Mouse (Mus musculus) ovary, postnatal 10 days (tissue): Measurements from ENCODE around the gene Slc44a5.

Experiments used
- DNase-seq: peaks from one replicate; pipeline ENCODE4 v3.0.0; 2022; ENCODE audit warnings: low spot score

The Slc44a5 gene

DNA sequence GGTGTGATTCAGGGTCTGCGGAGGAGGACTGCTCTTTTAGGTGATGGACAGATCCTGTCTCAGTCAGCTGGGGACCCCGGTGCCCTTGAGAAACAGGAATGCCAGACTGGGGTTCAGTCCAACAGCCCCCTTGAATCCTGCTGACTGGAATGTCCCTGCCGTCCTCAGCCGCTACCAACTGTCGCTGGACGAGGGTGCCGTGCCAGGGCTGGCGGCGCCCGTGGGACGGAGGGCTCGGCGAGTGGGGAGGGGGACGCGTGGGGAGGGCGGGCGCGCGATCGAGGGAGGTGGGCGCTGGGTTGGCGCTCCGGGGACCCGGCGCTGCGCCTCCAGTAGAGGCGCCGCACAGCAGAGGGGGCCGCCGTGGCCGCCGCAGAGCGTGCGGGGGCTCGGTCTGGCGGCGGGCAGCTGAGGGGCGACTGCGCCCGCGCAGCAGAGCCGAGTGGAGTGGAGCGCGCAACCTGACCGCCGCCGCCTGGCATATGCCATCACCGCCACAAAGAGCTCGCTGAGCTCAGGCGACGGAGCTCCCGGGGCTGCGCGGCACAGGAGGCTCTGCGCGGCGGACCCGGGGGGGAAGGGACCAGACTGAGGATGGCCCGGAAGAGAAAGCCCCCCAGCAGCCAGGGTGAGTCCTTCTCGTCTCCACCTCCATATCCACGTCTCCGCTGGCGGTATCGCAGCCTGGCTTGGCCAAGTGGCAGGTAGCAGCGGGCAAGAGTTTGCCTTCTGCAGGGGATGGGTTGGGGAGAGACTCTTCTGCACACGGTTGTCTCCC lies at the start of gene Slc44a5:
Gene Slc44a5, plus strand, starts transcription at position 266 of the 778 bp plus-strand sequence.
- DNase-seq = no peak

DNA sequence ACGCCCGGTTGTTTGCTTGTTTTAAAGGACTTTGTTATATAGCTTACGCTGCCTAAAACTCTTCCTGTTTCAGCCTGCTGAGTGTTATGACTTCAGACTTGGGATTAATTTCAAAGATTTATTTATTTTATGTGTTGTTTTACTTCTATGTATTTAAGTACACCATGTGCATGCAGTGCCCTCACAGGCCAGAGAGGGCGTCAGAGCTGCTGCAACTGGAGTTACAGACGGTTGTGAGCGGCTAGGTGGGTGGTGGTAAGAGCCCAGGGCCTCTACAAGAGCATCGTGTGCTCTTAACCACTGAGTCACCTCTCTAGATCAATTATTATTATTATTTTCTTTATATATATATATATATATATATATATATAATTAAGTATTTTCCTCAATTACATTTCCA lies 46.9 kb upstream of the Slc44a5 start:
- no peak for DNase-seq

DNA sequence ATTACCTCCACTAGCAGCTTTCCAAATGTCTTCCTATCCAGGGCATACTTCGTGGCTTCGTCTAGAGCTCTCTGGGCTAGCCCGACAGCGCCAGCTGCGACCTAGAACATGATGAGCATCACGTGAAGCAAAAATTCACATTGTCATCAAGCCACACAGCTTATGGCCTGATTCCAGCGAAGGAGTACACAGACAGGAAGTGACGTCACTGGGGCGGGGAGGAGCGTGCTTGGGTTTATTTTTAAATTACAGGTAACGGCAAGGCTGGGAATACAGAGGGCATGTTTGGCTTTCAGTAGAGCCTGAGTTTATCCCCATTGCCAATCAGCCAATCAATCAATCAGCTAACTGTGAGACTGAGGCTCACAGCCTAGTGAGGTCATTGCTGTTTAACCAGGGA lies 43.7 kb upstream of the Slc44a5 start:
- DNase-seq = no peak

DNA sequence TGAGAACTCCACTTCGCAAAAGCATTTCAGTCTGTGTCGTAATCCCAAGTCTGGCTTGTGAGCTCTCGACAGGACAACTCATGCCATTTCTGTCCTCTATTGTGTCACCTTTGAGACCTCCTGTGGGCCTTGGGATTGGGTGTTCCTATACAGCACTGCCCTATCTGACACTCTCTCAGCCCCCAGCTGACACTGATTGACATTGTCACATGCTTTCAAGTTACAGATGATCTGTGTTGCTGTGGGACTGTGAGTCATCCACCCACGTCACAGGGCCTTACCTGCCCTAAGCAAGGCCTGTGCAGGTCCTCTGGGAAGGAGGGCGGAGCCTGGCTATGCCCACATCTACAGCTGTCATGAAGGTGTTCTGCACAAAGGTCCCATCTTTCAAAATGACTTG lies 40.8 kb upstream of the Slc44a5 start:
- no peak for DNase-seq

DNA sequence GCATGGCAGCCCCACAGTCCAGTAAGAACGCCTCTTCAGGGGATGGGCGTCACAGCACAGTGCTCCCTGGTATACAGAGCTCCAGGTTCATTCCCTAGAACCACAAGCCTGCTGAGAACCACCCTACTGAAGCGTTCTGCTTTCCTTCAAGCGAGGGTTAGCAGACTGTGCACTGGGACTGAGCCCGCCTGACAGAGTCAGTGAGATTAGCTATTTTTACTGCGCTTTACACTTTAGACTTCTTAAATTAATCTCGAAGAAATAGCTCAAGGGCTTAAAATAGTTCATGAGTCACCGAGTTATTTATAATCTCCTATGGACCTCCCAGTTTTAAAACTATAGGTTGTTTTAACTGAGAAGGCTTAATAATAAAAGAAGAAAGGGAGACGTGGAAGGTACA lies 37.4 kb upstream of the Slc44a5 start:
- DNase-seq = no peak

DNA sequence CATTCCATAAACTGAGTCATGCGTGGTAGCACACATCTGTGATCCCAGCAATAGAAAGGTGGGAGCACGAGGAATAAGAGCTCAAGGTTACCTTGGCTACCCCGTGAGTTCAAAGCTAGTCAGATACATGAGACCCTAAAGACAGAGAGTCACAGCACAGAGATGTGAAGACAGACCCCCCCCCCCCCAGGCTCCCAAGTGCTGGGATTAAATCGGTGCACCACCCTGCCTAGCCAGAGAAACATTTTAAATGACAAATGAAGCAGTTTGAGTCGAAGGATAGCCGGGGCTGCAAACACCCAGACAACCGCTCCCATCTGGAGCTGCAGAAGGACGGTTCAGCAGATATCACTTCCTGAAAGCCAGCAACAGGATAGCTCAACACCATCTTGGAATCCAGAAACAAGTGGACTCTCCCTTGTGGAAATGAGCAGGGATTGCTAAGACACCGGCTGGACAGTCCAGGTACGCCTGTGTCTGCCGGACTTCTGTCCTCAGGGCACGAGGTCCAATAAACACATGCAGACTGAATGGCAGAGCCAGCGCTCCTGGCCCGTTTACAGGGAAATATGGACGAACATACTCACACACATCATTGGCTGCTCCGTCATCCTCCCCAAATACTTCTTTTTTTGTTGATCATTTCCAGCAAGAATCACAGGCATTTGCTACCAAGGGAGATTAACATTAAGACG lies 36.0 kb upstream of the Slc44a5 start:
- no peak for DNase-seq

DNA sequence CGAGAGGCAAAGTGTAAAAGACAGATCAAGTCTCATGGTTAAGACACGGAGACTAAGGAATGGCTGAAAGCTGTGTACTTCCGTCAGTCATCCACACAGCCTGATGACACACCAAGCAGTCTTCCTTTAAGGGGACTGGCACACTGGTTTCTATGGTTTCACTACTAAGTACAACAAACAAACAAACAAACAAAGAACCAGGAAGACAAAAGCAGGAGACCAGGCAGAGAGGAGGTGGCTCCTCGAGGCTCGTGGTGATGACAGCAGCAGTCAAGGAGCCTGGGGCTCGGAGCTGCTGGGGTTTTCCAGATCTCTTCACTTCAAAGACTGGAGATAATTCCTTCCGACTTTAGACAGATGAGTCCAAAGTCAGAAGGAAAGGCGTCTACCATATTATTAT lies 33.2 kb upstream of the Slc44a5 start:
- DNase-seq = no peak

DNA sequence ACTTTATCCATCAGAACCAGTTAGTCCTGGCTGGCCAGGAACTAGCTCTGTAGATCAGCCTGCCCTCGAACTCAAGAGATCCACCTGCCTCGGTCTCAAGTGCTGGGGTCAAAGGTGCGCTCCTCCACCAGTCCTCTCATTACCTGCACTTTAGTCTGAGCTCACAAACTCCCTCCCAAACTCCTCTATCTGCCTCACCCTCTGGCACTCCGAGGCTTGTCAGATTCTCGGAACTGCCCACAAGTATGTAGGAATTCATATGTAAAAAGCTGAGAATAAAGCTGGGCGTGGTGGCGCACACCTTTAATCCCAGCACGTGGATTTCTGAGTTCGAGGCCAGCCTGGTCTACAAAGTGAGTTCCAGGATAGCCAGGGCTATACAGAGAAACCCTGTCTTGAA lies 32.8 kb upstream of the Slc44a5 start:
- DNase-seq = no peak

DNA sequence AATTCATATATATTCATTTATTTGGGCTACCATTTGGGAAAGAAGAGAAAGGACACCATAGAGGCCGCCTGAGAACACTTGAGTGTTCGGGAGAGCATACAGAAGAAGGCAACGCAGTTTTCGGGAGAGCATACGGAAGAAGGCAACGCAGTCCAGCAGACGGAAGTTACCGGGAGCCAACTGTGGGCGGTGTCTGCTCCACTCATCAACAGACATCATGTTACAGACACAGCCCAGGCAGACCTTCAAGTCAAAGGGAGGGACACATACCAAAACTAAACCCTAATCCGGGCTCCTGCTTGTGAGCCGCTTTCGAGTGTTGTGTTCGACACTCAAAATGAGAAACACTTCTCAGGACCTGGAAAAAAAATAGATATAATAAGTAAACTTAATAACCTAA lies 31.6 kb upstream of the Slc44a5 start:
- no peak for DNase-seq

DNA sequence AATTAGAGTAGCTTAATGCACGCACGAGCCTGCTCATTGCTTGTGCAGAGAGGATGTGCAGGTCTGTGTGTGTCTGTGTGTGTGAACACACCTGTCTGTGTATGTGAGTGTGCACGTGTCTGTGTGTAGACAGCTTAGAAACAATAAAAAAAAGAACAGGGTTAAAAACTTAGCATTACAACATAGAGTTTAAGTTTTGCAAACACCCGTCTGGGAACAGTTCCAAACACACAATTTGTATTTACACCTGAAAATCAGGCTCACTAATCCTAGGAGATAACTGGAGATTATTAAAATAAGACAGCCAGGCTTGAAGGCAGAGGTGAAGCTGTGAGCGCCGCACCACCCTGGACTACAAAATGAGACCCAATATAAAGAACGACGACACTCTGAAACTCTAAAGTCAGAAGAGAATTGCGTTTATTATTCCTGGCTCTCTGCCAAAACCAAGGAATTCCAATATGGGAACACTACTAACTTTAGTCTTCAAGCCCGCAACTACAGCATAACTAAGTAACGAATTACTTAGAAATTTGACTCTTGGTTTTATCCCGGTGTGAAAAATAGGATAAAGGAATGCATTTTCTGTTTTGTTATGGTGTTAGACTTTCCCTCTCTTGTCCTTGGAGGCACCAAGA lies 30.1 kb upstream of the Slc44a5 start:
- no peak for DNase-seq

DNA sequence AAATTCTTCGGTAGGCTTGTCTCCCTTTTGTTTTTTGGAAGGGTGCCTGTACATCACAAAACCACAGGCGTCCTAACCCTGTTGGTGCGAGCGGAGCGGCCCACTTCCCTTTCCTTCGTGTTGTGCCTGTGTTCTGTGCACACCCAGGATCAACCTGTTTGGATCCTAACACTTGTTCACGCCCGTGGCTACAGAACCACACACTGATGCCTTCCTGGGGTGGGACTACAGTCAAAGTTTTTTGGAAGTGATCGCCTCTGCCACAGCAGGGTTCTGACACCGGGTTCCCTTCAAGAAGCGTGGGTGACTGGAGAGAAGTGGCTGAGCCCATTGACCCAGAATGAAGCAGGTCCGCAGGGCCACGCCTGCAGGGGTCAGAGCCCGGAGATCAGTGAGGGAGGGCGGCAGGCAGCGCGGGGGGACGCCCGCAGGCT lies 29.3 kb upstream of the Slc44a5 start:
- no peak for DNase-seq

DNA sequence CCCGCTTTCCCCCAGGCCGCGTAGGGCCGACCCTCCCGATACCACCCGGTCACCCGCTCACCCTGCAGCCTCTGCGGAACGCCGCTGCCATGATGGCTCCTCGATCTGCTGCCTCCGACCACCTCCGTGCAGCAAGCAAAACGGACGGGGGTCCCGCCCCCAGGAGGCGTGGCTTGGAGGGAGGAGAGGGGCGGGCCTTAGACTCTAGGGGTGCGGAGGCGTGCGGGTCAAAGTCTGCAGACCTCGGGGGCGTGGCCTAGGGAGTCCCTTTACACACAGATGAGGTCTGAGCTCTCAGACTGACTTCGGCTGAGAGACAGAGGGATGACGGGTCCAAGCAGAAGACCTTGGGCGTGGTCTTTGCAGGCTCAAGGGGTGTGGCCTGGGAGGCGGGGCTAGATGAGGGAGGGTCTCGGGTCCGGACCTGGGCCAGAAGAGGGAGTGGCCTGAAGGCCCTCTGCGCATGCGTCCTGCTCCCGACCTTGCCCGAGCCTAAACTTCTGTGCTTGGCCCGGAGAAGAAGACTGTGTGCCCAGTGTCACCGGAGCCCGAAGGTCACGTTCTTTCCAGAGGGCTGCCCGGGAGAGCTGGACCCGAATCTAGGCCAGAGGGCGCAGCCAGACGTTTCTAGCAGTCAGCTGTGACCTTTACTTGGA lies 28.8 kb upstream of the Slc44a5 start, which contains the start of gene Acadm:
Gene Acadm, minus strand, starts transcription at position 298 of the 656 bp plus-strand sequence.
- peak; percentile 90 for DNase-seq

DNA sequence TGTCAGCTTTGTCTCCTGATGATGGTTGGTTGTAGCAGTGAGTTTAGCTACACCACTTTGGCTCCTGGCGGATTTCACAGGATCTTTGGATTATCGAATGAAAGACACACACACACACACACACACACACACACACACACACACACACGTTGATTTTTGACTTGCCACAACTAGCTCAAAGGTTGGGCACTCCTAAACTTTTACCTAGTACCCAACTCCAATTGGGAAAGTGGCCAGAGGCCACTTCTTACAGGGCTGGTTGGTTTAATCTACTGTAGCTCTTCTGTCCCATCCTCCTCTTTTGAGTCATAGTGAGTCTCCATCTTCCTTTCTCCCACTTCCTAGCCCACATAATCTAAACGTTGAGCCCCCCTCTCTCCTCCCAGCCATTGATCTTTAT lies 26.0 kb upstream of the Slc44a5 start:
- DNase-seq = no peak

DNA sequence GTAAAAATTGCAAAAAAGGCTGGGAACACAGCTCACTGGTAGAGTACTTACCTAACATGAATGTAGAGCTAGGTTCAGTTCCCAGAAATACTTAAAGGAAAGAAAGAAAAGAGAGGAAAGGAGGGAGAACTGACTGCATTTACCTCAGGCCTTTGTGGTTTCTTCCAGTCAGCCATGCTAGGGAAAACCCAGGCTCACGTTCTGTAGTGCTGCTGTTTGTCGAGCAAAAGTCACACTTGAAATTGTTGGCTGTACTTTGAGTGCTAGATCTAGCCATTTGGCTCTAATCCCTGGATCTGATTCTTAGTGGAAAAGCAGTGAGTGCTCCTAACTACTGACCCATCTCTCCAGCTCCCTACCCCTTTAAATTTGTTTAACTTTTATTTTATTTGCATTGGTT lies 25.1 kb upstream of the Slc44a5 start:
- DNase-seq = no peak

DNA sequence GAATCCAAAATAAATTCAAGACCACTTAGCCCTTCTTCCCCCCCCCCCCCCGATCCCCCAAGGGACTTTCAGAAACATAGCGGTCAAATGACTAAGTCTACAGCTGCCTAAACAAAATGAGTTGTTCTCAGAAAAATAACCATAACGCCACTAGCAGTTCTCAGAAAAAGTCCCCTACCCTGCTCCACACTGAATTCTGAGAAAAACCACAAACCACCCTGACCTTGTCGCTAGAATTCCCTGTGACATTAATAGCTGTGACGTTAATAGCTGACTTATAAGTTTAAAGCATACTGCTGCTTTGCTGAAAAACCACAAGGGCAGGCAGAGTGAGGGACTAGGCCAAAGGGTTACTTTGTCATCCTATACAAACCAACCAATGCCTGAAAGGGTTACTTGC lies 15.3 kb upstream of the Slc44a5 start:
- no peak for DNase-seq

DNA sequence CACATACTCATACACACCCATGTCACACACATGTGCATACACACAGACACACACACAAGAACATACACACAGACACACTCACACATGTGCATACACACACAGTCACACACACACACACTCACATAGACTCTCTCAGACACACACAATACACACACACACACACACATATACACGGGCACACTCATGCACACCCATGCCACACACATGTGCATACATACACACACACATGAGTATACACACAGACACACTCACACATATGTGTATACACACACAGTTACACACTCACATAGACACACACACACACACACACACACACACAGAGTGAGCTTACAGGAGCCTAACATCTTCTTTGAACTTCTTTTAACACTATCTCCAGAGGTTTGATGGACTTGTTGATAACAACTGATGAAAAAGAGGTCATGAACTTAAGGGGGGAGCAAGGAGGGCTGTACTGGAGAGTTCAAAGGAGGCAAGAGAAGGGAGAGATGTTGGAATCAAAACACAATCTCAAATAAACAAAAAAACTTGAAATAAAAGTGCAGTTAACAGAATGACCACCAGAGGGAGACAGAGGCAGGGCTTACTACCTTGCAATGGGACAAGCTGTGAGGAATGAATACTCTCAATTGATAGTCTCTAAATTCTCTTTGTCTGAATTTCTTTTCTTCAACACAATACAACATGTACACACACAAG lies 14.1 kb upstream of the Slc44a5 start:
- DNase-seq = no peak

DNA sequence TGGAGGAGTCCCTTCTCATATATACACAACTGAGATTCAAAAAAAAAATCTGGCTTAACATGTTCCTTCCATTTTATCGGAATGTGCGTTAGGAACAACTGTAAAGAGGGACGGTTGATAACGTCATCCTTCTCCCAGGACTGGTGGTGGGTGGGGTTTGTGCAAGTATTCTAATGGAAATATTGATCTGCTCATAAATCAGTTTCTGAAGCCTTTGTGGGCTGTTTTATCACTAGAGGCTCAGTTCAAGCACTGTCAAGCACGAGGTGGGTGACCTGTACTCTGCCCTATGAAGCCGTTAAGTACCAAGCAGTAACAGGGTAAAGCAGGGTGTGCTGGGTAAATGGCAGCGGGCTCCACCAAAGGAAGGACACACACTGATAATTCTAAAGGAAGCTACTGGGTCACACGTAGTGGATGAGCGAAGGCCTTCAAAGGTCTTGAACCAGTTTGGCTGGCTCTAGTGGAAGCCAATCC lies 13.5 kb upstream of the Slc44a5 start:
- no peak for DNase-seq

DNA sequence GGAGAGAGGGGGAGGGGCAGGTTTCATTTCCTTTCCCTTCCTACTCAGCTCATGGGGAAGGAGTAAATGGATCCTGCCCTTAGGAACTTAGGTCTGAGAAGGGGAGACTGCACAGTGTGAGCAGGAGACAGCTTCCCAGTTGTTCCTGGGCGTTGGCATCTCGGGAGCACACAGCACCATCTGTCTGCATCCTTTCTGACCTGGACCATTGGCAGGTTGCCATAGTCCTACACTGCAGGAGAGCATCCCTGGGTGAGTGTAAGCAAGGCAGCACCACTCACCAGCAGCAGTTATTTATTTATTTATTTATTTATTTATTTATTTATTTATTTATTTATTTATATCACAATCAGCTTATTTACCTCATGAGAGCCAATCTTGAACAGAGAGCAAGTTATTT lies 12.4 kb upstream of the Slc44a5 start:
- no peak for DNase-seq

DNA sequence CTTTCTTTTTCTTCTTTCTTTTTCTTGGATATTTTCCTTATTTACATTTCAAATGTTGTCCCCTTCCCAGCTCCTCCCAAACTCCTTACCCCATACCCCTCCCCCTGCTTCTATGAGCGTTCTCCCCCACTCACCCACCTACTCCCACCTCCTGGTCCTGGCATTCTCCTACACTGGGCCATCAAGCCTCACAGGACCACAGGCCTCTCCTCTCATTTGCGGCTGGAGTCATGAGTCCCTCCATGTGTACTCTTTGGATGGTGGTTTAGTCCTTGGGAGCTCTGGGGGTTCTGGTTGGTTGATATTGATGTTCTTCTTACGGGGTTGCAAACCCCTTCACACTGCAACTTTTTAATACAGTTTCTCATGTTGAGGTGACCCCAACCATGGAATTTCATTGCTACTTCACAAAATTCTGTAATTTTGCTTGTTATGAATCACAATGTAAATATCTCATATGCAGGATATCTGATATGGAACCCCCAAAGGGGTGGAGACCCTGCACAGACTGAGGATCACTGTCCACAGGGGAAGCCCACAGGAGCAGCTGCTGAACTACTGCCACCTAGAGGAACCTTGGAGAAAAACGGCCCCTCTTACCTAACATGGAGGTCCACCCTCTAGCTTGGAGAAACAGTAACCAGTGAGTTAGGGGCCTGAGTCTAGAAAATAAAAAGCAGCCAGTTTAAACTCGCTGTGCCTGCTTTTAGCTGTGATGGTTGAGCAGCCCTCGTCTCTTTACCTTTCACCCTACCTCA lies 11.4 kb upstream of the Slc44a5 start:
- DNase-seq = no peak

DNA sequence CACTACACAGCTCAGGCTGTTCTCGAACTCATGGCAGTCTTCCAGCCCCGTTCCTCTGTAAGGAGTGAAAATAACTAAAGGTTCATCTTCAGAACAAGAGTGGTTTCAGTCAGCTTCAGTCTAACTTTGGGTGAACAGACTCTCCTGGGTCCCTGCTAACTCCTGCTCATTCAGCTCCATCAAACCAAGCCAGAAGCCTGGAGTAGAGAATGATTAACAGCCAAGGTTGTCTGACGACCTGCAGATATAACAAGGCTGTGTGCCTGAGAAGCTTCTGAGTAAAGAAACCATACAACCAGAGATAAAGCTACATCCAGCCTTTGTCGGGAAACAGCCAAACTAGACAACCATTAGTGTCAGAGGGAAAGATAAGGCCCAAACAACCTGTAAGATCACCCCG lies 5.8 kb upstream of the Slc44a5 start:
- DNase-seq = no peak

DNA sequence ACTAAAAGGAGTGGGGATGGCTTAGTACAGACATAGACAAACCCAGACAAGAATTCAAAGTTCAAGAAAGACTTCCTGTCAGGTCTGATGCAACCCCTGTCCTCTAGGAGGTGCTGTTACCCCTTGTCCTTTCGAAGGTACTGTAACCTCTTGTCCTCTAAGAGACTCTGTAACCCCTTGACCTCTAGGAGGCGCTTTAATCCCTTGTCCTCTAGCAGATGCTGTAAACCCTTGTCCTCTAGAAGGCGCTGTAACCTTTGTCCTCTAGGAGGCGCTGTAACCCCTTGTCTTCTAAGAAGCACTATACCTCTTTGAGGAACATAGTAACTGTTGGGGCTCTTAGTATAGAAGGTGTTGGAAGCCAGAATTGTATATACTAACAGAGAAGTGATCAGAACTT lies 4.7 kb upstream of the Slc44a5 start:
- DNase-seq = no peak
